In genomic region chr14:117015333-117015922, GRCm38 (mm10) we compare ENCODE assay signal across 25 mouse cellular contexts.
DNase-seq lines count a peak whose midpoint lies in the region; ATAC-seq lines count a peak whose summit lies in the region.
"Had no signal": no experiment of that assay in that cellular context is flagged by ENCODE, and none has a peak within 500 bp of the region (broad histone marks: within the 10 kb centered on the region; RNA-seq: fewer than 3 reads in every experiment).

No protein-coding gene starts in this region.

- H3K4me1 ChIP-seq in forebrain, embryonic 14.5 days (ENCODE audit: control insufficient read depth, insufficient read depth, low read length): peaks cover 10% of the 10 kb centered on the region; the same call in 1 of the 2 replicates
- H3K4me1 ChIP-seq in forebrain, embryonic 13.5 days: peaks cover 35% of the 10 kb centered on the region
- peaks cover 3% of the 10 kb centered on the region; the same call in 1 of the 2 replicates for H3K4me1 ChIP-seq in limb, embryonic 11.5 days (ENCODE audit: control insufficient read depth, insufficient read depth, low read length)
- H3K4me1 ChIP-seq: heart, embryonic 15.5 days; stomach, embryonic 15.5 days had no signal

- H3K36me3 ChIP-seq in forebrain, embryonic 14.5 days (ENCODE audit: control insufficient read depth, insufficient read depth, low read length): no peaks in the 10 kb centered on the region
- H3K36me3 ChIP-seq in forebrain, embryonic 13.5 days (ENCODE audit: poor library complexity, severe bottlenecking): no peaks in the 10 kb centered on the region
- H3K36me3 ChIP-seq in limb, embryonic 11.5 days (ENCODE audit: control insufficient read depth, insufficient read depth, low read length): no peaks in the 10 kb centered on the region
- H3K36me3 ChIP-seq: heart, embryonic 15.5 days; hindbrain, embryonic 13.5 days; limb, embryonic 12.5 days; midbrain, embryonic 15.5 days; neural tube, embryonic 13.5 days; stomach, embryonic 15.5 days had no signal

- no peak overlapping the region for H3K4me3 ChIP-seq in forebrain, embryonic 14.5 days (ENCODE audit: low read depth, low read length)
- H3K4me3 ChIP-seq in forebrain, embryonic 13.5 days: no peak overlapping the region
- H3K4me3 ChIP-seq in limb, embryonic 11.5 days (ENCODE audit: low read depth, low read length): no peak overlapping the region
- H3K4me3 ChIP-seq: heart, embryonic 15.5 days; hindbrain, embryonic 13.5 days; limb, embryonic 12.5 days; midbrain, embryonic 15.5 days; myocyte; neural tube, embryonic 13.5 days; stomach, embryonic 15.5 days had no signal

- under 1% methylated on average over 4 of the region's 4 CpGs for WGBS in forebrain, embryonic 14.5 days
- 4% methylated on average over 4 of the region's 4 CpGs for WGBS in forebrain, embryonic 13.5 days
- WGBS in limb, embryonic 11.5 days: 6% methylated on average over 4 of the region's 4 CpGs

- H3K9ac ChIP-seq in forebrain, embryonic 14.5 days (ENCODE audit: low read length): no peak overlapping the region
- no peak overlapping the region for H3K9ac ChIP-seq in forebrain, embryonic 13.5 days
- H3K9ac ChIP-seq in limb, embryonic 11.5 days (ENCODE audit: low read length): no peak overlapping the region
- H3K9ac ChIP-seq: heart, embryonic 15.5 days; hindbrain, embryonic 13.5 days; limb, embryonic 12.5 days; liver, postnatal 0 days; midbrain, embryonic 15.5 days; neural tube, embryonic 13.5 days; stomach, embryonic 15.5 days had no signal

- ATAC-seq in forebrain, embryonic 14.5 days: peak; percentile 18; the same call in 1 of the 2 replicates
- no peak; the same call in 1 of the 2 replicates for ATAC-seq in forebrain, embryonic 13.5 days
- ATAC-seq in limb, embryonic 11.5 days (ENCODE audit: insufficient number of reproducible peaks, low FRiP score, low TSS enrichment, low read depth): peak; percentile 27; the same call in 1 of the 2 replicates
- no peak for ATAC-seq in megakaryocyte-erythroid progenitor cell, adult 5-6 weeks (replicated peaks; ENCODE audit: low FRiP score, low TSS enrichment, poor library complexity, severe bottlenecking)
- ATAC-seq: liver, postnatal 0 days; lung, postnatal 0 days; midbrain, embryonic 15.5 days had no signal

- DNase-seq in embryo, embryonic 10.5 days (ENCODE audit: low spot score): peak; percentile 40
- DNase-seq in embryo, embryonic 9.5 days (ENCODE audit: extremely low spot score): no peak
- DNase-seq in forebrain, embryonic 14.5 days (ENCODE audit: low spot score): no peak
- peak; percentile 32 for DNase-seq in R1 (ENCODE audit: low read depth, low spot score)
- no peak for DNase-seq in limb, embryonic 11.5 days (ENCODE audit: low spot score)
- DNase-seq: adrenal gland, postnatal 36 days; cerebellum, adult 11-12 months; cerebellum, postnatal 10 days; gastrocnemius, postnatal 36 days; heart, postnatal 36 days; kidney, adult 2 months; liver, postnatal 0 days; thymus, postnatal 25 days had no signal

- H3K27me3 ChIP-seq in forebrain, embryonic 14.5 days (replicated peaks; ENCODE audit: control insufficient read depth, insufficient read depth, low read length): no peaks in the 10 kb centered on the region
- H3K27me3 ChIP-seq in forebrain, embryonic 13.5 days: no peaks in the 10 kb centered on the region
- no peaks in the 10 kb centered on the region for H3K27me3 ChIP-seq in limb, embryonic 11.5 days (ENCODE audit: control insufficient read depth, insufficient read depth, low read length)
- H3K27me3 ChIP-seq: heart, embryonic 15.5 days; hindbrain, embryonic 13.5 days; limb, embryonic 12.5 days; midbrain, embryonic 15.5 days; neural tube, embryonic 13.5 days; stomach, embryonic 15.5 days had no signal

- H3K9me3 ChIP-seq in forebrain, embryonic 14.5 days (replicated peaks; ENCODE audit: control insufficient read depth, low read length): no peaks in the 10 kb centered on the region
- no peaks in the 10 kb centered on the region for H3K9me3 ChIP-seq in forebrain, embryonic 13.5 days (replicated peaks)
- no peaks in the 10 kb centered on the region for H3K9me3 ChIP-seq in limb, embryonic 11.5 days (ENCODE audit: control insufficient read depth, low read length)
- H3K9me3 ChIP-seq: heart, embryonic 15.5 days; hindbrain, embryonic 13.5 days; limb, embryonic 12.5 days; midbrain, embryonic 15.5 days; neural tube, embryonic 13.5 days; stomach, embryonic 15.5 days had no signal

- no peak overlapping the region for H3K27ac ChIP-seq in forebrain, embryonic 14.5 days (ENCODE audit: low read depth, low read length)
- no peak overlapping the region for H3K27ac ChIP-seq in forebrain, embryonic 13.5 days
- no peak overlapping the region for H3K27ac ChIP-seq in limb, embryonic 11.5 days (replicated peaks; ENCODE audit: low read depth, low read length)
- H3K27ac ChIP-seq: heart, embryonic 15.5 days; hindbrain, embryonic 13.5 days; kidney, postnatal 0 days; limb, embryonic 12.5 days; midbrain, embryonic 15.5 days; neural tube, embryonic 13.5 days; stomach, embryonic 15.5 days had no signal

- no peak overlapping the region for H3K4me2 ChIP-seq in forebrain, embryonic 14.5 days (ENCODE audit: low read length)
- no peak overlapping the region for H3K4me2 ChIP-seq in forebrain, embryonic 13.5 days
- no peak overlapping the region for H3K4me2 ChIP-seq in limb, embryonic 11.5 days (ENCODE audit: low read depth, severe bottlenecking)
- H3K4me2 ChIP-seq: heart, embryonic 15.5 days; hindbrain, embryonic 13.5 days; limb, embryonic 12.5 days; liver, embryonic 11.5 days; midbrain, embryonic 15.5 days; neural tube, embryonic 13.5 days; stomach, embryonic 15.5 days had no signal

Comparison
In these comparisons a context has a peak if more than half of its experiments do, and no peak if none do; other contexts are left out.
1. DNase-seq: peak in embryo, embryonic 10.5 days (single experiment) and R1 (single experiment); none in embryo, embryonic 9.5 days (single experiment), forebrain, embryonic 14.5 days (single experiment) and limb, embryonic 11.5 days (single experiment).
2. ATAC-seq: peak in forebrain, embryonic 14.5 days (single experiment) and limb, embryonic 11.5 days (single experiment); none in forebrain, embryonic 13.5 days (single experiment) and megakaryocyte-erythroid progenitor cell, adult 5-6 weeks (single experiment).